Mouse (Mus musculus): ENCODE data around the gene Zfyve27. TPM values are rescaled to one million over a fixed set of nuclear protein-coding genes. Genes with fewer than 3 reads are reported as not detected.

Zfyve27 gene
- total and polyA plus RNA-seq, 3 experiments, result 27.0 to 40.2 TPM; not detected in 1

DNA sequence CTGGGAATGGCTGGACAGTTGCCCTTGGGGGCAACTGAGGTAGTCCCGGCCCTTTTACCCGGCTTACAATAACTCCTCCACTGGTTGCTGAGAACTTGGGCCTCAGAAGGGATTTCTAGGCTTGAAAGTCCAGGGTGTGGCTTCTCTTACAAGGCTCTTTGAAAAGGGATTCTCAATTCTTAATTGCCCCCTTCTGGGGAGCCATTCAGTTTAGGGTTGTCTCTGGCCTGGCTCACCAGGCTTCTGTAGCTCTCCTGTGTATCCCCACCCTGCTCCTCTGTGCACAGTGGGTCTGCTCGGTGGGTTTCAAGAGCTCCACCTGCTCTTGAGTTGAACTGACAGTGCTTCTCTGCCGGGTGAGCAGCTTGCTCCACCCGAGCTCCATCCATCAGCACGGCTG is 46.2 kb downstream of the Zfyve27 start:
- H3K9me3 ChIP-seq (replicated peaks; ENCODE audit: insufficient read depth, low read length), result no peaks in the 10 kb centered on the region
- TF ChIP-seq SMC3 (IDR thresholded peaks at IDR 0.05; ENCODE audit: low read depth, low read length) (no peak), USF2 (IDR thresholded peaks at IDR 0.05; ENCODE audit: borderline replicate concordance in 1 of 2, insufficient read depth in 1 of 2, low read depth in 1 of 2, low read length in 2 of 2) (no peak), MYC (IDR thresholded peaks at IDR 0.05; ENCODE audit: low read depth, low read length) (no peak), NRF1 (IDR thresholded peaks at IDR 0.05; ENCODE audit: insufficient read depth, low read depth, low read length, poor library complexity, severe bottlenecking) (no peak), UBTF (IDR thresholded peaks at IDR 0.05; ENCODE audit: borderline replicate concordance, insufficient read depth, low read depth, low read length) (no peak), MAX (IDR thresholded peaks at IDR 0.05; ENCODE audit: low read length) (no peak), POLR2AphosphoS2 (IDR thresholded peaks at IDR 0.05; ENCODE audit: low read length) (no peak), TAL1 (IDR thresholded peaks at IDR 0.05; ENCODE audit: low read length) (no peak), ETS1 (IDR thresholded peaks at IDR 0.05; ENCODE audit: low read depth, low read length) (no peak), USF1 (IDR thresholded peaks at IDR 0.05; ENCODE audit: low read depth, low read length) (no peak), EP300 (IDR thresholded peaks at IDR 0.05; ENCODE audit: low read depth in 1 of 2, low read length in 2 of 2) (no peak), TBP (IDR thresholded peaks at IDR 0.05; ENCODE audit: low read depth, low read length) (no peak), ZNF384 (IDR thresholded peaks at IDR 0.05; ENCODE audit: low read depth, low read length) (no peak)

DNA sequence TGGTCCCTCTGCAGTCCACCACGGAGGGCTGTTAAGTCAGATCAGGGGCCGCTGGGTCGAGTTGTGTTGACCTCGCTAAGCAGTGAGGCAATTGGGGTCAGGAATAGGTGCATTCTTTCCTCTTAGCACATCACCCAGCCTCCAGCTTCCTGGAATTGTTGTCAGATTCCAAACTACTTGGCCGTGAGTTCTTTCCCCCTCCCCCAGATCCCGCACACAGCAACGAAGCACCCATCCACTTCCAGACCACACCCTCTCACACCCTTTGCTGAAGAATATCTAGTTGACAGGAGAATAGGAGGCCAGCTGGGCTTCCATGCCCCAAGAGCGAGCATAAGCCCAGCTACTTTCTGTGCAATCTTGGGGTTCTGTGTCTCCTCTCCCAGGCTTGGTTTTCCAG is 48.2 kb downstream of the Zfyve27 start:
- Histone ChIP-seq H3K9me3 (replicated peaks; ENCODE audit: insufficient read depth, low read length) (no peaks in the 10 kb centered on the region), H3K27me3 (ENCODE audit: control insufficient read depth in 1 of 2, insufficient read depth in 2 of 2, low read length in 2 of 2) (peaks cover 8 to 13% of the 10 kb centered on the region in 2 experiments)
- TF ChIP-seq RAD21 (IDR thresholded peaks at IDR 0.05; ENCODE audit: low read depth, low read length), result no peak
- no peak for TF ChIP-seq TBP (IDR thresholded peaks at IDR 0.05; ENCODE audit: low read depth, low read length)
- TF ChIP-seq POLR2AphosphoS5 (IDR thresholded peaks at IDR 0.05; ENCODE audit: borderline replicate concordance, low read depth, low read length), result no peak
- no peak for TF ChIP-seq BHLHE40 (IDR thresholded peaks at IDR 0.05; ENCODE audit: borderline replicate concordance, low read depth, low read length)
- TF ChIP-seq MAFK (IDR thresholded peaks at IDR 0.05; ENCODE audit: borderline replicate concordance, low read depth, low read length), result no peak
- no peak for TF ChIP-seq CTCF (IDR thresholded peaks at IDR 0.05 in 2 of 3, conservative IDR thresholded peaks at IDR 0.05 in 1 of 3; ENCODE audit: control insufficient read depth in 1 of 3, insufficient read depth in 1 of 3, low read depth in 2 of 3, low read length in 3 of 3, poor library complexity in 1 of 3, severe bottlenecking in 1 of 3)
- TF ChIP-seq GATA1 (IDR thresholded peaks at IDR 0.05; ENCODE audit: low read depth, low read length), result no peak
- TF ChIP-seq ELF1 (IDR thresholded peaks at IDR 0.05; ENCODE audit: low read depth, low read length), result no peak
- no peak for TF ChIP-seq USF1 (IDR thresholded peaks at IDR 0.05; ENCODE audit: low read depth, low read length)
- TF ChIP-seq TCF12 (IDR thresholded peaks at IDR 0.05; ENCODE audit: low read depth, low read length), result no peak
- TF ChIP-seq SIN3A (IDR thresholded peaks at IDR 0.05; ENCODE audit: low read length), result no peak
- TF ChIP-seq POLR2A (IDR thresholded peaks at IDR 0.05; ENCODE audit: control insufficient read depth in 1 of 2, insufficient read depth in 1 of 2, low read depth in 1 of 2, low read length in 2 of 2, poor library complexity in 1 of 2), result no peak

More for the DNA sequence above, 46.2 kb downstream of the Zfyve27 start:
- Histone ChIP-seq H3K4me3 (ENCODE audit: control insufficient read depth in 1 of 2, insufficient read depth in 1 of 2, low read depth in 2 of 2, low read length in 2 of 2) (no peak overlapping the region), H3K4me1 (ENCODE audit: control insufficient read depth in 1 of 2, insufficient read depth in 2 of 2, low read length in 2 of 2) (no peaks in the 10 kb centered on the region), H3K27ac (ENCODE audit: control insufficient read depth, low read depth, low read length) (no peak overlapping the region), H3K9ac (ENCODE audit: control insufficient read depth, low read depth, low read length, poor library complexity, severe bottlenecking) (no peak overlapping the region), H3K27me3 (ENCODE audit: control insufficient read depth in 1 of 2, insufficient read depth in 2 of 2, low read length in 2 of 2) (peaks cover 8 to 13% of the 10 kb centered on the region in 2 experiments), H3K36me3 (ENCODE audit: control insufficient read depth in 1 of 2, insufficient read depth in 2 of 2, low read length in 2 of 2) (no peaks in the 10 kb centered on the region), H3K79me2 (ENCODE audit: control insufficient read depth, insufficient read depth, low read length, poor library complexity) (no peaks in the 10 kb centered on the region)
- DNase-seq (ENCODE audit: low read depth, low spot score), result no peak

More for the DNA sequence above, 48.2 kb downstream of the Zfyve27 start:
- no peaks in the 10 kb centered on the region for H3K36me3 ChIP-seq (ENCODE audit: control insufficient read depth in 1 of 2, insufficient read depth in 2 of 2, low read length in 2 of 2)
- DNase-seq (ENCODE audit: low read depth, low spot score), result no peak
- H3K4me3 ChIP-seq (ENCODE audit: control insufficient read depth in 1 of 2, insufficient read depth in 1 of 2, low read depth in 2 of 2, low read length in 2 of 2), result no peak overlapping the region
- no peak overlapping the region for H3K27ac ChIP-seq (ENCODE audit: control insufficient read depth, low read depth, low read length)
- H3K9ac ChIP-seq (ENCODE audit: control insufficient read depth, low read depth, low read length, poor library complexity, severe bottlenecking), result no peak overlapping the region
- H3K79me2 ChIP-seq (ENCODE audit: control insufficient read depth, insufficient read depth, low read length, poor library complexity), result no peaks in the 10 kb centered on the region
- no peaks in the 10 kb centered on the region for H3K4me1 ChIP-seq (ENCODE audit: control insufficient read depth in 1 of 2, insufficient read depth in 2 of 2, low read length in 2 of 2)

Data from MEL (cell line).